Mouse (Mus musculus): Measurements from ENCODE around the gene Cyp2w1.

Cyp2w1 gene

DNA sequence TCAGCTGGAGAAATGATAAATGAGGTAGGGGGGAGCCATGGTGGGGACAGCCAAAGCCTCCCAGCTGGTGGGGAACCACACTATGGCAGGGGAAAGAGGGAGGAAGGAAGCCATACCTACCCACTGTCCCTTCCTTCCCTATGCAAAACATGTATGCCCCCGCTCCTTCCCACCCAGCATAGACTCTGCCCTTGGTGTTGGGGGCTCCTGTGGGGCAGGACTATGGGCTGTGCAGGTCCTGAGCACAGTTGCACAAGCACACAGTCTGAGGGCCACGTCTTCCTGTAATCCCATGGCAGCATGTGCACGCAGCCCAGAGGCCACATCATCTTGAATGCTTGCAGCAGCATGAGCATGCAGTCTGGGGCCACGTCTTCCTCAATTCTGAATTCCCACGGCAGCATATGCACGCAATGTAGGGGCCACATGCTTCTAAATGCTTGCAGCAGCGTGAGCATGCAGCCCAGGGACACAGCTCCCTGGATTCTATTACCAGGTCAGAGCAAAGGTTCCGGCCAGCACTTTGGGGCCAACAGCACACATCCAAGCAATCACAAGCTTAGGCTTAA lies 51.4 kb downstream of the Cyp2w1 start:
- DNase-seq (ENCODE audit: low spot score in 2 of 2) = no peak

DNA sequence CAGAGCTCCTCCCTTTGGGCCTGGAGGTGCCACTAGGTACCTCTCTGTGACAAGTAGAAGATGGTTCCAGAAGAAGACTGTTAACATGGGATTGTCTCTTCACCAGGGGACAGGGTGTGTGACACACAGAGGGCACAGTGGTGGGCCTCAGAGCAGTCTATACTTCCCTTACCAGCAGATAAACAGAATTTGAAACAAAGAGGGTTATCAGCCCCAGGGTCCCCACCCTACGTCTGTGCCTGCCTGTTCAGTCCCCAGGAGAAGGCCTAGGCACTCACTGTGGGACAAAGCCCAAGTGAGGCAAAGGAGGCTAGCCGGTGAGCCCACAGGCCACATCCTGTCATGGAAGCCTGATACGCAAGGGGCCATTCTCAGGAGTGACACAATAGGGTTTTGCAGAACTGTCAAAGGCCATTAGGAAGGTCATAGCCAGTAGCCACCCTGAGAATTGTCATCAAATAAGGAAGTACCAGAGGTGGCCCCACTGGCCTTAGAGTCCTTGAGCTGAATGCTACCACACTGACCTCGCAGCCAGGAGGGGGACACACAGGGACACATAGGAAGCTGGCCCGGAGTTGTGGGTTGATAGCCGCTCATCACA lies 52.5 kb downstream of the Cyp2w1 start, which contains the start of gene C130050O18Rik:
C130050O18Rik (plus strand) TSS at position 480 of the 601 bp plus-strand sequence.
- peak in 1 of 2 experiments; percentile 43 for DNase-seq (ENCODE audit: low spot score in 2 of 2)

DNA sequence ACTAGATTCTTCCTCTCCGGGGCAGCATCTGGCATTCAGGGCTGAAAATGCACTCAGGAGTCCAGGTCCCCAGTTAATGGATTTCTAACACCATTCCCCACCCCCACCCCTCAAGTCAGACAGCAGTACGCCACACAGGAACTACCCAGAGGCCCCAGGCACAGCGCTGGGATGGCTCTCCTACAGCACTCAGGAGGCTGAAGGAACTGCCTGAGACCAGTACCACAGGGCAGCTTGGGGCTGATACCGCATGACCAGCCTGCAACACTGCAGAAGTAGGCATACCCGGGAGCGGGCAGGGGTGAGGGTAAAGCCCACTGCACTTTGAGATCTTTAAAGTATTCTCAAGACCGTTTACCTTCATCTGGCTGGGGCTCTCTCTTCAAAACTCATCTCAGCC lies 53.1 kb downstream of the Cyp2w1 start:
- DNase-seq (ENCODE audit: low spot score in 2 of 2) = no peak

DNA sequence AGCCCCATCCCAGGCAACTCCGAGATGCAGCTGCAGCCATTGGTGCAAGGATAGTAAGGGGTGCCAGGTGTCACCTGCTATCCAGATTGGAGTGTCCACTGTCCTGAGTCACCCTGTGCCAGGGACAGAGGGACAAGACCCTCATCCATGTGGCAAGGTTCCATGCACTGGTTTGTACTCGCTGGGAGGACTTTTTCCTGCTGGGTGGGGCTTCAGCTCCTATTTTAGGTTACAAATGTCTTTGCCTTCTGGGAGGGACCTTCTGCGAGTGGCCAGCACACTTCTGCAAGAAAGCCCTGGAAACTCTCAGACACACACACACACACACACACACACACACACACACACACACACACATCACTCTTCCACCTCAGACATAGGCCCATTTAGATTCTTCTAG lies 53.5 kb downstream of the Cyp2w1 start:
- DNase-seq (ENCODE audit: low spot score in 2 of 2) = no peak
